Mouse (Mus musculus): ENCODE measurements around the gene Kbtbd7. TPM values are rescaled to one million over a fixed set of nuclear protein-coding genes. Genes with fewer than 3 reads are reported as not detected.
"Not testable (repeated sequence)": the region's sequence is repeated elsewhere in the genome, so short reads cannot be mapped to it uniquely, and the experiment has no call there.

The Kbtbd7 gene
- polyA plus RNA-seq, 1 experiment from 2014 or later, result 7.2 TPM

DNA sequence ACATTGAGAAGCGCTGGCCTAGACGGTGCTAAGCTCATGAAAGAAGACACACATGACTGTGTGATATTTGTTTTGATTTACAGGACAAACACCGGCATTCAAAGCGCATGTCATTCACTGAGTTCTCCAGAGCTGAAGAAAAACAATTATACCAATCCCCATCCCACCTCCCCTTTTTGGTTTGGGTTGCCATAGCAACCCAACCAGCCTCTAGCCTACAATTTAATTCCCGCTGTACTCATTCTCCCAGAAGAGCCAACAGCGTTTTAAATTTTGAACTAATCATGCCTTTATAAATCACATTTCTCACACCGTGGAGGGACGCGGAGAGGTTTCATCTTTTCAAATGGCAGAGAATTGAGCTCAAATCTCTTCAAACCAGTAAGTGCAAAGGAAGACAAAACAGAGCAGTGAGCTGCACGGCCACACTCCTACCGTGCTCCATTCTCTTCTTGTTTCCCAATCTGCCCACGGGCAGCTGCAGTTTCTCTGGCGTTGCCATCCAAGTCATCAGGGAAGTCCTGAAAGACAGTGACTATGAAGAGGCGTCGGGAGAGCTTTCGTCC, 18.8 kb downstream of the Kbtbd7 start:
- no peak for DNase-seq (ENCODE audit: low spot score)

DNA sequence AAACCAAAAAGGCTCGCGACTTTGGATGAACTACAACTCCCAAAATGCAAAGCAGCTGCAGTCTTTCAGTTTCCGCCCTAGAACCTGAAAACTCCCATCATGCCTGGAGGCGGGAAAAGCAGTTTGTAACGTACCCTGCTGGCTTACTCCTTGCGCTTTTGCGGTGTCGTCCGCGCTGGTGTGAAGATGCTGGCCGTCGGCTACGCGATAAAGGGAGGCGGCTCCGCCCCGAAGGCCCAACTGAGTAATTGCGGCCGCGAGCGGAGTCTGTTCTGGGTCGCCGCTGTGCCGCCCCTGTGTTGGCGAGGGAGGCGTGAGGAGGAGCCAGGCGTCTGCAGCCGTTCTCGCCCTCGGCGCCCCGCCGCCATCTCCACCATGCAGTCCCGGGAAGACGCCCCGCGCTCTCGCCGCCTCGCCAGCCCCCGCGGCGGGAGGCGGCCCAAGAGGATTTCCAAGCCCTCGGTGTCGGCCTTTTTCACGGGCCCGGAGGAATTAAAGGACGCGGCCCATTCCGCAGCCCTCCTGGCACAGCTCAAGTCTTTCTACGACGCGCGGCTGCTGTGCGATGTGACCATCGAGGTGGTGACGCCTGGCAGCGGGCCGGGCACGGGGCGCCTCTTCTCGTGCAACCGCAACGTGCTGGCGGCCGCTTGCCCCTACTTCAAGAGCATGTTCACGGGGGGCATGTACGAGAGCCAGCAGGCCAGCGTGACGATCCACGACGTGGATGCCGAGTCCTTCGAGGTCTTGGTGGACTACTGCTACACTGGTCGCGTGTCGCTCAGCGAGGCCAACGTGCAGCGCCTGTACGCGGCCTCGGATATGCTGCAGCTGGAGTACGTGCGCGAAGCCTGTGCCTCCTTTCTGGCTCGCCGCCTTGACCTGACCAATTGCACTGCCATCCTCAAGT, 25.6 kb downstream of the Kbtbd7 start, which contains the start of gene Kbtbd6:
Gene Kbtbd6, plus strand, starts transcription at position 155 of the 910 bp plus-strand sequence.
- DNase-seq (ENCODE audit: low spot score), result peak; percentile 90

DNA sequence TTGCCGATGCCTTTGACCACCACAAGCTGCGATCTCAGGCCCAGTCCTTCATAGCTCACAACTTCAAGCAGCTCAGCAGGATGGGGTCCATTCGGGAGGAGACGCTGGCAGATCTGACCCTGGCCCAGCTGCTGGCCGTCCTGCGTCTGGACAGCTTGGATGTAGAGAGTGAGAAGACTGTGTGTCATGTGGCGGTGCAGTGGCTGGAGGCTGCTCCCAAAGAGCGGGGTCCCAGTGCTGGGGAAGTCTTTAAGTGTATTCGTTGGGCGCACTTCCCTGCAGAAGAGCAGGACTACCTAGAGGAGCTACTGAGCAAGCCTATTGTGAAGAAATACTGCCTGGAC, 26.3 kb downstream of the Kbtbd7 start:
- DNase-seq (ENCODE audit: low spot score), result not testable (repeated sequence)

DNA sequence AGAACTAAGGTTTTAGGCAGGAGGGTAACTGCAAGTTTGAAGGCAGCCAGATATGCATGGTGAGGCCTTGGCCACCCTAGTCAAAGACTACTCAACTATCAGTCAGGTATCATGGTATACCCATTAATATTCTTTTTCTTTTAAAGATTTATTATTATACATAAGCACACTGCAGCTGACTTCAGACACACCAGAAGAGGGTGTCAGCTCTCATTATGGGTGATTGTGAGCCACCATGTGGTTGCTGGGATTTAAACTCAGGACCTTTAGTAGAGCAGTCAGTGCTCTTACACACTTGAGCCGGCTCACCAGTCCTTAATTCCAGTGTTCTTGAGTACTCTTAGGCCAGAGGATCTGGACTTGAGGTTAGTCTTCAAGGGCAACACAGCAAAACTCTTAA, 34.1 kb downstream of the Kbtbd7 start:
- no peak for DNase-seq (ENCODE audit: low spot score)

DNA sequence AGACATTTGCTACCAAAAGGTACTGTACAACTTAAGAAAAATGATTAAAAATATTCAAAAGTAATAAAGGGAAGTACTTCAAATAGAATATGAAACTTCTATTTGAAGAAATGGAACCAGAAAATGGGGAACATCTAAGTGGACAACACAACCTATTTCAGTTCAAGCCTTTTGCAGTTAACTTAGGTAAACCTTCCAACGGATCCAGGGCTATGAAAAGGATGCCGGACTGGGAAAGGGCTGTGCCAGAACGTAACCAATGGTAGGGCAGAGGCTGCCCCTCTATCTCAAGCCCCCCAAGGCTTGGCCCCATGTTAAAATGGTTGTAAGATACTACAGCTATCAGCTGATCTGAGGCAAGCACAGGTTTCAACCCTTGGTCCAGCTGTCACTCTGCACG, 34.7 kb downstream of the Kbtbd7 start:
- no peak for DNase-seq (ENCODE audit: low spot score)

DNA sequence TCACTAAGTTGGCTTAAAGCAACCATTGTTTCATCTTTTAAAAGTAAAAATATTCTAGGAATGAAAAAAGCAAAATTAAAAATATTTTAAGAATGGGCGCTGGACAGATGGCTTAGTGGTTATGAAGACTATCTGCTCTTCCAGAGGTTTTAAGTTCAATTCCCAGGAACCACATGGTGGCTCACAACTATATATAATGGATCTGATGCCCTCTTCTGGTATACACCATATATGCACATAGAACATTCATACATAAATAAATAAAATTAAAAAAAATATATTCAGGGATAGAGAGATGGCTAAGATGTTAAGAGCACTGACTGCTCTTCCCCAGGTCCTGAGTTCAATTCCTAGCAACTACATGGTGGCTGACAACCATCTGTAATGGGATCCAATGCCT, 39.3 kb downstream of the Kbtbd7 start:
- DNase-seq (ENCODE audit: low spot score), result no peak

DNA sequence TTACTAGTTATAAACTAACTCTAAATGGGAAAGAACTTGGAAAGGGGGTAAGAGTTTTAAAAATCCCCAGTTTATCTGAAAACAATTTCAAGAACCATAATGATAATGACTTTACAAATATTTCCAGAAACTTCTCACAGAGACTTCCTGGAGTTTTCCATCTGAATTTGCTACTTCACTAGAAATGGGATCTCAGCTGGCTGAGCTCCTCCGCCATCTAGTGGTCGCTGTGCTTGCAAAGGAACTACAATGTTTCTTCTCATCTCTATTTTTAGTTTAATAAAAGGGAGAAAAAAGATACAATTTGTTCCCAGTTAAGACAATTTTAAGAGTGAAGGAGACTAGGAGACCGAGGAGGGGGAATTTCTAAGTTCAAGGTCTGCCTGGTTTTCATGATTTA, 41.3 kb downstream of the Kbtbd7 start:
- DNase-seq (ENCODE audit: low spot score), result peak; percentile 33

DNA sequence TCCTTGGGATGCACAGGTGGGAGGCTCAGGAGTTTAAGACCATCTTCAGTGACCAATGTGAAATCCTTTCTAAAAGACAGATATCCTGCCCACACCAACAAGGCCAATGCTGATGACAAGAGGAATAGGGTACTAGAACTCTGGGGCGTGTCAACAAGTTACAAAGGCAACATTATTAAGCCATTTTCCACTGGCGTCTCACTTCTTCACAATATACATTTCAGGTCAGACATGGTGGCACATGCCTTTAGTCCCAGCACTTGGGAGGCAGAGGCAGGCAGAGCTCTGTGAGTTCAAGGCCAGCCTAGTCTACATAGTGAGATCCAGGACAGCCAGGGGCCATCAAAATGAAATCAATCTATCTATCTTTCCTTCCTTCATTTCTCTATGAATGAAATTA, 47.1 kb downstream of the Kbtbd7 start:
- no peak for DNase-seq (ENCODE audit: low spot score)

Other genes starting within 250 kb of the Kbtbd7 start
- not detected in 2 replicates for gene Zfp957, start 179.1 kb upstream of the Kbtbd7 start, polyA plus RNA-seq (2015; fragmentation: Nextera tagmentation; extraction: Ambion mirVana)
- gene Rgcc, start 124.9 kb upstream of the Kbtbd7 start, polyA plus RNA-seq (2015; fragmentation: Nextera tagmentation; extraction: Ambion mirVana), result 552 and 560 TPM in 2 replicates
- gene Naa16, start 35.7 kb upstream of the Kbtbd7 start, polyA plus RNA-seq (2015; fragmentation: Nextera tagmentation; extraction: Ambion mirVana), result 59.5 and 72.6 TPM in 2 replicates
- 8.0 and 9.4 TPM in 2 replicates for gene Mtrf1, start 28.7 kb upstream of the Kbtbd7 start, polyA plus RNA-seq (2015; fragmentation: Nextera tagmentation; extraction: Ambion mirVana)
- 5.6 and 6.6 TPM in 2 replicates for gene Kbtbd6, start 25.3 kb downstream of the Kbtbd7 start, polyA plus RNA-seq (2015; fragmentation: Nextera tagmentation; extraction: Ambion mirVana)
- gene Elf1, start 54.7 kb downstream of the Kbtbd7 start, polyA plus RNA-seq (2015; fragmentation: Nextera tagmentation; extraction: Ambion mirVana), result 86.6 and 108 TPM in 2 replicates
- gene Wbp4, start 55.0 kb downstream of the Kbtbd7 start, polyA plus RNA-seq (2015; fragmentation: Nextera tagmentation; extraction: Ambion mirVana), result 45.7 and 49.9 TPM in 2 replicates
- gene Sugt1, start 161.2 kb downstream of the Kbtbd7 start, polyA plus RNA-seq (2015; fragmentation: Nextera tagmentation; extraction: Ambion mirVana), result 130 and 131 TPM in 2 replicates
- gene Cnmd, start 235.7 kb downstream of the Kbtbd7 start, polyA plus RNA-seq (2015; fragmentation: Nextera tagmentation; extraction: Ambion mirVana), result 11.1 and 13.5 TPM in 2 replicates